Mouse (Mus musculus): ENCODE results near the gene Gpc1. TPM values are rescaled to one million over a fixed set of nuclear protein-coding genes. Genes with fewer than 3 reads are reported as not detected.
A peak's percentile ranks its signal among the peaks of the same experiment; 100 is the strongest.

Gene Gpc1
- polyA plus RNA-seq, 1 experiment from 2014 or later = 4.1 TPM

- H3K27me3 ChIP-seq (ENCODE audit: control insufficient read depth, insufficient read depth, low read depth, low read length) = no peaks in the 10 kb centered on the region
- 39% methylated on average over 20 of the region's 20 CpGs for WGBS (ENCODE audit: insufficient replicate concordance)
- H3K4me3 ChIP-seq (ENCODE audit: low read depth, low read length) = peak overlapping the region; percentile 85
- H3K4me1 ChIP-seq (ENCODE audit: control insufficient read depth, low read depth, low read length) = peaks cover 48% of the 10 kb centered on the region
- ATAC-seq (ENCODE audit: low read depth) = no peak
- no peaks in the 10 kb centered on the region for H3K9me3 ChIP-seq (replicated peaks; ENCODE audit: control insufficient read depth, low read length)
- no peaks in the 10 kb centered on the region for H3K36me3 ChIP-seq (ENCODE audit: control insufficient read depth, insufficient read depth)
- peak overlapping the region; percentile 93 for H3K4me2 ChIP-seq (ENCODE audit: low read depth, low read length)
- peak overlapping the region; percentile 94 for H3K27ac ChIP-seq (ENCODE audit: low read length)
- H3K9ac ChIP-seq (ENCODE audit: low read depth, low read length) = peak overlapping the region; percentile 79
These were observed 76.4 kb downstream of the Gpc1 start for GRCm38 (mm10) chr1:92907632-92908360.

- WGBS (ENCODE audit: insufficient replicate concordance) = 87% methylated on average over 3 of the region's 3 CpGs
- H3K9ac ChIP-seq (ENCODE audit: low read depth, low read length) = no peak overlapping the region
- ATAC-seq (ENCODE audit: low read depth) = no peak
- H3K9me3 ChIP-seq (replicated peaks; ENCODE audit: control insufficient read depth, low read length) = no peaks in the 10 kb centered on the region
- no peaks in the 10 kb centered on the region for H3K27me3 ChIP-seq (ENCODE audit: control insufficient read depth, insufficient read depth, low read depth, low read length)
- H3K4me3 ChIP-seq (ENCODE audit: low read depth, low read length) = no peak overlapping the region
- no peak overlapping the region for H3K27ac ChIP-seq (ENCODE audit: low read length)
- H3K4me1 ChIP-seq (ENCODE audit: control insufficient read depth, low read depth, low read length) = peaks cover 46% of the 10 kb centered on the region
- H3K4me2 ChIP-seq (ENCODE audit: low read depth, low read length) = no peak overlapping the region
- H3K36me3 ChIP-seq (ENCODE audit: control insufficient read depth, insufficient read depth) = no peaks in the 10 kb centered on the region
These were observed 77.2 kb downstream of the Gpc1 start for GRCm38 (mm10) chr1:92908664-92909063.

GRCm38 (mm10) chr1:92909068-92909467 lies 77.6 kb downstream of the Gpc1 start:
- Histone ChIP-seq H3K27ac (ENCODE audit: low read length) (no peak overlapping the region), H3K4me1 (ENCODE audit: control insufficient read depth, low read depth, low read length) (peaks cover 46% of the 10 kb centered on the region), H3K36me3 (ENCODE audit: control insufficient read depth, insufficient read depth) (no peaks in the 10 kb centered on the region), H3K27me3 (ENCODE audit: control insufficient read depth, insufficient read depth, low read depth, low read length) (no peaks in the 10 kb centered on the region), H3K4me2 (ENCODE audit: low read depth, low read length) (no peak overlapping the region), H3K9me3 (replicated peaks; ENCODE audit: control insufficient read depth, low read length) (no peaks in the 10 kb centered on the region), H3K9ac (ENCODE audit: low read depth, low read length) (no peak overlapping the region), H3K4me3 (ENCODE audit: low read depth, low read length) (no peak overlapping the region)
- no peak for ATAC-seq (ENCODE audit: low read depth)
- 58% methylated on average over 4 of the region's 4 CpGs for WGBS (ENCODE audit: insufficient replicate concordance)

MicroRNA genes within 50 kb of the gene (microRNA counts, 519-probe panel; counts per million panel counts)
- 1,714 counts per million, percentile 18 among the panel's probes with 10 or more counts for microRNA mmu-miR-149

Small RNAs within 50 kb of the gene (microRNA-seq; reads per million reads assigned to microRNA genes)
- gene Mir149 = 1,201 reads per million, percentile 78 among the genes with 10 or more reads in this experiment

Other genes with a start within 250 kb of the Gpc1 start
- gene Olfr1412, start 245.9 kb upstream of the Gpc1 start, polyA plus RNA-seq (2015; fragmentation: Nextera tagmentation; extraction: Ambion mirVana) = not detected in 2 replicates
- not detected in 2 replicates for gene Olfr1411, start 237.2 kb upstream of the Gpc1 start, polyA plus RNA-seq (2015; fragmentation: Nextera tagmentation; extraction: Ambion mirVana)
- not detected in 2 replicates for gene Olfr1410, start 225.9 kb upstream of the Gpc1 start, polyA plus RNA-seq (2015; fragmentation: Nextera tagmentation; extraction: Ambion mirVana)
- not detected in 2 replicates for gene Olfr12, start 213.9 kb upstream of the Gpc1 start, polyA plus RNA-seq (2015; fragmentation: Nextera tagmentation; extraction: Ambion mirVana)
- gene Cops9, start 189.7 kb upstream of the Gpc1 start, polyA plus RNA-seq (2015; fragmentation: Nextera tagmentation; extraction: Ambion mirVana) = 161 and 179 TPM in 2 replicates
- 0.06 TPM in 1 of 2 replicates, not detected in the other for gene Otos, start 182.8 kb upstream of the Gpc1 start, polyA plus RNA-seq (2015; fragmentation: Nextera tagmentation; extraction: Ambion mirVana)
- 0.05 TPM in 1 of 2 replicates, not detected in the other for gene Ankmy1, start 71.3 kb downstream of the Gpc1 start, polyA plus RNA-seq (2015; fragmentation: Nextera tagmentation; extraction: Ambion mirVana)
- 6.5 and 8.1 TPM in 2 replicates for gene Dusp28, start 75.3 kb downstream of the Gpc1 start, polyA plus RNA-seq (2015; fragmentation: Nextera tagmentation; extraction: Ambion mirVana)
- gene Rnpepl1, start 79.1 kb downstream of the Gpc1 start, polyA plus RNA-seq (2015; fragmentation: Nextera tagmentation; extraction: Ambion mirVana) = 4.5 and 7.8 TPM in 2 replicates
- 17.5 and 22.4 TPM in 2 replicates for gene Capn10, start 102.7 kb downstream of the Gpc1 start, polyA plus RNA-seq (2015; fragmentation: Nextera tagmentation; extraction: Ambion mirVana)
- gene Gpr35, start 119.2 kb downstream of the Gpc1 start, polyA plus RNA-seq (2015; fragmentation: Nextera tagmentation; extraction: Ambion mirVana) = 0.65 and 0.76 TPM in 2 replicates
- gene Aqp12, start 174.7 kb downstream of the Gpc1 start, polyA plus RNA-seq (2015; fragmentation: Nextera tagmentation; extraction: Ambion mirVana) = 0.38 TPM in 1 of 2 replicates, not detected in the other

All from liver, embryonic 16.5 days (tissue).